Mouse (Mus musculus) E14TG2a.4 (cell line): ENCODE measurements around the gene Cyp51.

Experiments used
- CTCF ChIP-seq: conservative IDR thresholded peaks from 2 replicates; pipeline ENCODE4 v1.5.1; 2014; ENCODE audit warnings: low read length
- NANOG ChIP-seq: IDR thresholded peaks from 2 replicates; pipeline ENCODE4 v1.6.1; 2014; ENCODE audit warnings: borderline replicate concordance, low read length, mixed read lengths
- POU5F1 ChIP-seq: IDR thresholded peaks from 2 replicates; pipeline ENCODE4 v1.6.1; 2014; ENCODE audit warnings: low read length, borderline replicate concordance

DNA sequence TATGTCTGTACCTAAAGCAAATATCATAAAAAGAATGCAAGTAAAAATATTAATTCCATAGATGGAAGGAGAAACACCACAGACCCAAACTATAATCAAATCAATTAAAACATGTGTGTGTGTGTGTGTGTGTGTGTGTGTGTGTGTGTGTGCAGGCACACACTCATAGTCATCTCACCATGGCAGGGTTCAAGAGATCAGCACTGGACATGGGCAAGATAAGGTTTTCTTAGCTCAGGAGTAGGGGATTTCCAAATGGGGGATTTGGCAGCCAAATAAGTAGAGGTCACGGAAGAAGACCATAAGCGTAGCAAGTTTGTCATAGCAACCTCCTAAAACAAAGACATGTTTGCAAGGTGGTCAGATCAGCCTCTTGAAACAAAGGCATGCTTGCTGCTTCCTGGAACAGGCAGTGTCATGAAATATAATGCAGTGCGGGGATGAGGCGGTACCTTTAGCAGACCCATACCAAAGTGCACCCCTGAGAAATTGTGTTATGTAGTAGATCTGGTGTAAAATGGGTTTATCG, 8.1 kb upstream of the Cyp51 start:
- no peak for TF ChIP-seq CTCF
- TF ChIP-seq NANOG: no peak
- no peak for TF ChIP-seq POU5F1
